Mouse (Mus musculus) embryonic fibroblast, embryonic 13.5 days (primary cell): ENCODE results near the gene Alpk3.

ENCODE experiments used
- CTCF ChIP-seq: IDR thresholded peaks from 2 replicates; pipeline ENCODE4 v1.5.1; 2011; ENCODE audit warnings: mild to moderate bottlenecking, control low read depth, low read length, moderate library complexity, borderline replicate concordance; ENCODE audit not compliant: insufficient read depth
- POLR2A ChIP-seq: IDR thresholded peaks from 2 replicates; pipeline ENCODE4 v1.6.1; 2011; ENCODE audit warnings: low read depth, mild to moderate bottlenecking, control low read depth, low read length, moderate library complexity

DNA sequence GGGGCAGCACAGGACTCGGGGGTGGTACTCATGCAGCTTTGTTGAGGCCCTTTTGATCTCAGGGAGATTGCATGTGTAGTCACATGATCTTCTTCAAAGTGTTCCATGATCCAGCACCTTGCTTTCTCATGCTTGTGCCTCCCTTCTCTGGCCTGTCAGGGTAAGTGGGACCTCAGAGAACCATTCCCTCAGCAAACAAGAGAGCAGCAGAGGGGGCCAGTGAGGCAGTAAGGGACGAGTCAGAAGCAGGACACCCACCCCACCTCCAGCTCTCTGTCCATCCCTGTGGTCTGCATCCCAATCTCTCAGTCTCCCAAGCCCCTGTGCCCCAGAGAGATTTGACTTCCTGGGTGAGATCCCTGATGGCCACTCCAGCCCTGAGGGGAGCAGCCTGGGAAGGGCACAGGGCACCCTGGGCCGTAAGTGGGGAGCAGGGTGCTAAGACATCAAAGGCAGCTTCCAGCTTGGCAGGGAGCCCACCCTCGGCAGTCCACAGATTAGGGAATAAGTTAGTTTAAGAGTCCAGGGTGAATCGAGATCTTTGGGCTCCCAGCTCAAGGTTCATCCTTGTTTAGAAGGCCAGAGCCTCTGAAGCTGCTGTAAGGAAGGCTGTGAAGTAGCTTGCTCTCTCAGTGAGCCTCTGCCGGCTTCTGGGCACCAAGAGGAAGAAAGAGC lies 55.4 kb downstream of the Alpk3 start:
- TF ChIP-seq CTCF: no peak
- no peak for TF ChIP-seq POLR2A
